Mouse (Mus musculus): Measurements from ENCODE around the gene Gm37240. TPM values are rescaled to one million over a fixed set of nuclear protein-coding genes. Genes with fewer than 3 reads are reported as not detected.

Gene Gm37240
- total RNA-seq, 2 experiments from 2014 or later, result 2.6 to 3.2 TPM

DNA sequence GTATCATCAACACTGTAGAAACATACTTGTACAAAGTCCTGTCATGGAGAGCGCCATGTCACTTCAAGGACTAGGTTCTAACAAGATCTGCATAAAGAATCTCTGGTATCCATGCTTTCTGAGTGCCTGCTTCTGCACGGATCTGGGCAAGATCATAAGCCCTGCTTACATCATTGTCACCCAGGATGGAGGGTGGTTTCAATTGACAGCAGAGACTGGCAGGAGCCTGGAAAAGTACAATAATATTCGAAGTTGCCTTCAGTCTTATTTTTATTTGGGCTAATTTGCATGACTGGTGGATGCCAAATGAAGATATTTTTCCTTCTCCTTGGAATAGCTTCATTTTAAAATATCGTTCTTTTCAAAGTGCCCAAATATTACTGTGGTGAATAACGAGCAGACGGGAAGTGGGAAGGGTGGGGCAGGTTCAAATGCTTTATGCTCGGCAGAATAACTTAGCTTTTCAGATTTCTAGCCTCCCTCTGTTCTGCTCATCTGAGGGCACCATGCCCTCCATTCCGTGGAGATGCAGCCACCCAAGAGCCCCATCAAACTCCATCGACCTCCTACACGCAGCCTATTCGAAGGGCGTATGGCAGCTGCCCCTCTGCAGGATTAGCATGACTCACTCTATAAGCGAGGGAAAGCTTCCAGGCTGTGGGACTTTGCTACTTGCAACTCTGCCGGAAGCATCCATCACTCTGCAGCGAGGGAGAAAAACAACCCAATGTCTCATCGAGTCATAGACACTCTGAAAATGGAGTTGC is 518.8 kb downstream of the Gm37240 start:
- DNase-seq (ENCODE audit: extremely low spot score in 1 of 2, low spot score in 2 of 2), result peak; percentile 30 to 61
- intact Hi-C loops (cut with DNase I), result no loop called here

GRCm38 (mm10) chr3:85364591-85365343 is 522.6 kb downstream of the Gm37240 start:
- no peak for DNase-seq (ENCODE audit: extremely low spot score in 1 of 2, low spot score in 2 of 2)
- intact Hi-C loops (cut with DNase I), result no loop called here

DNA sequence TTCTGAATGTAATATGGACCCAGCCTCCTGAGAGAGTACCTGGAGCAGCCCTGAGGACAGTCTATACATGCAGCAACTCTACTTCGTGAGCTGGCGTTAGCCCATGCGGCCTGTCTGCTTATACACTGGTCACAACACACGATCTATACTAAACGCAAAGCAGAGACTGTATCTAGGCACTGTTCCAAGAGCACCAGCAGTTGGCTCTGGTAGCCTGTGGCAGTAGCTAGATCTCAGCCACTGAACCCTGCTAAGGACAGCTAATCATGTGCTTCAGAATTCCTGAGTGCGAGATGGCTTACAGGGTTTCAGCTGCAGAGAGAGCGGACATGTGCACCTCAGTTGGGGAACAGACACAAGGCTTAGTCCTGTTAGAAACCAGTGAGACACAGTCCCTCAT is 524.4 kb downstream of the Gm37240 start:
- intact Hi-C loops (cut with DNase I), result no loop called here
- no peak for DNase-seq (ENCODE audit: extremely low spot score in 1 of 2, low spot score in 2 of 2)

DNA sequence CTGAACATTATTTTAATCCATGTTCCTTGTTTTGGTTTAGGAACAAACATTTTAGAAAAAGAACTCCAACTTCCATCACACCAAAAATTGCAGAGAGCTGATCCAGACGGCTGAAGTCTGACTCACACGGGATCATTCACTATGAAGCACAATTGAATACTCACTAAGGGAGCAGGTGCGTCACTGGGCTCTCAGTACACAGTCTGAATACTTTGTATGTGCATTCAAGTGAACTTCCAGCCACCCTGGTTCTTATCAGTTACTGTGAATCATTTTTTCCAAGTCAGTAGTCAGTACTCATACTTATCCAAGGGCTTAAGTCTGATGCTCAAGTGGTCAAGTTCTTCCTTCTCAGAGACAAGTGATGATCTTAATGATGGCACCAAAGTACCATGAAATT is 530.9 kb downstream of the Gm37240 start:
- intact Hi-C loops (cut with DNase I), result no loop called here
- DNase-seq (ENCODE audit: extremely low spot score in 1 of 2, low spot score in 2 of 2), result no peak

GRCm38 (mm10) chr3:85348021-85348420 is 539.3 kb downstream of the Gm37240 start:
- no peak for DNase-seq (ENCODE audit: extremely low spot score in 1 of 2, low spot score in 2 of 2)
- intact Hi-C loops (cut with DNase I), result no loop called here

DNA sequence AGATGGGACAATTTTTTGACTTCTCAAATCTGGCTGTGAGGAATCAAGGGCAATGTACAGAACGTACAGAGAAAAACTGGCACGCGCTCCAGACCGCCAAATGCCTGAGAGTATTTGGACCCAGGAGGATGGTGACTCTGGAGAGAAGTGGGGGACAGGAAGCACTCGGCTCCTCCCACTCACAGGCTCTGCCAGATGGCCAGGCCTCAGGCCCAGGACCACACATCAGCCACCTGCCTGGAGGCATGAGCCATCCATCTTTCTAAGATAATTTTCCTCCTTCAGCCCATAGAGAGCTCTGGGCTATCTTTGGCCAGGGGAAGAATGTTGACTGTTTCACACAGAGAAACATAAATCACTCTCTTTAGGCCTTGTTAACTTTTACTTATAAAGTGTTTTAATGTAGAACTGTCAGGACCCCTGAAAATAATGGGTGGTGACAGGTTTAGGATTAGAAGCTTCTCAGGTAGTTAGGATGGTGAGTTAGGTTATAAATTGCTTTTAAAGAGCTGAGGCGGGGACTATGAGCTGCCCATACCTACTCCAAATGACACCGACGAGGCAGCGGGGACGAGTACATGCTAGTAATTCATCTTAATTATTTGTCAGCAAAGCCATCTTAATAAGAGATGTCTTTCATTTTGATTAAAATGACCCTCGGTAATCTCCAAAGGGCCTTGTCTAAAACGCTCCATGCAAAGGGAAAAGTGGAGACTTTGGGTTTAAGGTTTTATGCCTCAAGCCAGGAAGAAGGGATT is 546.0 kb downstream of the Gm37240 start:
- intact Hi-C loops (cut with DNase I), result no loop called here
- DNase-seq (ENCODE audit: extremely low spot score in 1 of 2, low spot score in 2 of 2), result peak in 1 of 2 experiments; percentile 37

GRCm38 (mm10) chr3:85340491-85340890 is 546.8 kb downstream of the Gm37240 start:
- intact Hi-C loops (cut with DNase I), result no loop called here
- no peak for DNase-seq (ENCODE audit: extremely low spot score in 1 of 2, low spot score in 2 of 2)

DNA sequence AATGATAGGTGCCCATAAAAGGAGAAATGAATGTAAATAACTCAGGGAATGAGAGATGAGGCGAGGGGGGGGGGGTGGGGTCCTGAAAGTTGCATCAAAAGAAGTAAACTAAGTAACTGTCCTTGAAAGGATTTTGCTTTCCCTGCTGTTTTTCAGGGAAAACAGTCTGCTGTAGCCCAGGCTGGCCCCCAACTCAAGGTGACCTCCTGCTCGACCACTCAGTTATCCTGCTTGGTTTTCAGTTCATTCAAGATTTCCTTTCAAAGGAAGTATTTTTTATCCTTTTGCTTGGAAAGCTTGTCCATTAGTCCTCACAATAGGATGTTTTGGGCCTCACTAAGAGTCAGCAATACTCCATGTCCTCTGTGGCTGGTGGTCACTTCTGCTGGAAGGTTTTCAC is 547.4 kb downstream of the Gm37240 start:
- DNase-seq (ENCODE audit: extremely low spot score in 1 of 2, low spot score in 2 of 2), result no peak
- intact Hi-C loops (cut with DNase I), result no loop called here

DNA sequence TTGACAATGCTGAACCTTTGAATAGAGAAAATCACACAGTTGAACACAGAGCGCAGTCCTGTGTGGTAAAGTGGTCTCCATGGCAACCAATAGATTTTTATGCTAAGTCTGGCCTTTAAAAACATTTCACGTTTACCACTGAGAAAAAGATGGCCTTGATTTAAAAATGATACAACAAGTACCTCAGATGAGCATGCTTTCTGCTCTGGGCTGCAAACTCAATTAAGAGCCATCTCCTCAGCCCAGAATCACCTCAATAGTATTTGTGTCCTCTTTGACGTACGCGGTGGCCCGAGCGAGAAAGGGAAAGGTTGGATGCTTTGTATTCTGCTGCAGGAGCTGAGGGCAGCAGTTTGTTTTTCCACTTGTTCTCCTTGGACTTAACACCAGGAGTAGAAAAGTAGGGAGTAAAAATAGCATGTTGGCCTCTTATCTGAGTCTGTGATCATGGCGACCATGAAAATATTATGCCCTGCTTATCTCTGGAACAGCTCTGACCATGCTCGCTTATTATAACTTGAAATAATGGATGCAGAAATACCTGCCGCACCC is 548.0 kb downstream of the Gm37240 start:
- peak in 1 of 2 experiments; percentile 40 for DNase-seq (ENCODE audit: extremely low spot score in 1 of 2, low spot score in 2 of 2)
- intact Hi-C loops (cut with DNase I), result no loop called here

DNA sequence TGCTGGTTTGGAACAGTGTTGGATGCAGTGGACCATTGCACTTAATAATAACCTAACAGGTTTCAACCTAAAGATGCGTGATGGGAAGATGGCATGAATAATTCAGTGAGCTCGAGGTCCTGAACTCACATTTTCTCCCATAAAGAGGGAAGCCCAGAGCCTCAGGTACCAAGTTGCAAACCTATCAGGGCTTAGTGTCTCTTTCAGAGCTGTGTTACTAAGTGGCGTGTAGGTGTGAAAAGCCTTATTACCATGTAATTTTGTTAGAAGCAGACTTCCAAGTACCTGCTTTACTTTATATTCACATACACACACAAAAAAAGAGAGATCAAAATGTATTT is 548.6 kb downstream of the Gm37240 start:
- DNase-seq (ENCODE audit: extremely low spot score in 1 of 2, low spot score in 2 of 2), result no peak
- intact Hi-C loops (cut with DNase I), result no loop called here

GRCm38 (mm10) chr3:85337881-85338754 is 549.2 kb downstream of the Gm37240 start:
- intact Hi-C loops (cut with DNase I), result no loop called here
- no peak for DNase-seq (ENCODE audit: extremely low spot score in 1 of 2, low spot score in 2 of 2)

GRCm38 (mm10) chr3:85335517-85335916 is 551.8 kb downstream of the Gm37240 start:
- DNase-seq (ENCODE audit: extremely low spot score in 1 of 2, low spot score in 2 of 2), result no peak
- intact Hi-C loops (cut with DNase I), result no loop called here

- no peak for DNase-seq (ENCODE audit: extremely low spot score in 1 of 2, low spot score in 2 of 2)
- intact Hi-C loops (cut with DNase I), result no loop called here
Observed at GRCm38 (mm10) chr3:85332276-85332675, 555.0 kb downstream of the Gm37240 start.

GRCm38 (mm10) chr3:85318256-85318655 is 569.1 kb downstream of the Gm37240 start:
- no peak for DNase-seq (ENCODE audit: extremely low spot score in 1 of 2, low spot score in 2 of 2)
- intact Hi-C loops (cut with DNase I), result no loop called here

GRCm38 (mm10) chr3:85317306-85317705 is 570.0 kb downstream of the Gm37240 start:
- intact Hi-C loops (cut with DNase I), result no loop called here
- DNase-seq (ENCODE audit: extremely low spot score in 1 of 2, low spot score in 2 of 2), result no peak

- intact Hi-C loops (cut with DNase I), result loop anchor here (5.0 kb wide), 1 partner anchor 293 kb away; no protein-coding TSS in a partner anchor
- DNase-seq (ENCODE audit: extremely low spot score in 1 of 2, low spot score in 2 of 2), result no peak
Observed at GRCm38 (mm10) chr3:85314961-85315360, 572.4 kb downstream of the Gm37240 start.

DNA sequence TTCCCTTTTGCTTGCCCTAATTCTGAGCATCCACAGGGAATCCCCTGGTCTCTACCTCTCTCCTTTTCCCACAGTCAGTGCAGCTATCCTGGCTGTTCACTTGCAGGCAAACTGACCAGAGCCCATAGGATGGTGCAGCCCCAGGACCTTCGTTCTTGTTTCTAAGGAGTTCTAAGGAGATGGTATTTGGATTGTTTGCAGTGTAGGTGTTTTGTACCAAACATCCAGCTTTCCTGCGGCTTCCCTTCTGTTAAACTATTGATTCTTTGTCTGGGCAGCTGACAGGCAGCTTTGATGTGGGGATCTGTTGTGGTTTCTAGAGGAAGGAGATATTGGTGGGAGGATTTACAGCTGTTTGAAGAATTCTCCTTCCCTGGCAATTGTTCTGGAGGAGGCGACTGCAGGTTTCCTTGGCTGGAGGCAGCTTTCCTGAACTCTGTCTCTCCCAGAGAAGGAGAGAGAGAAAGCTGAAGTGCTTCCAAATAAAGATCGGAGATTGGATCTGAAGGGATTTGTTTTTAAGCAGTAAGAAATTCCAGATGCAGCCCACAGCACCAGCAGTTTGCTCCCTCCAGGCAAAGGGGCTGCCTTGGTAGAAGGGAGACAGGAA is 573.6 kb downstream of the Gm37240 start:
- no peak for DNase-seq (ENCODE audit: extremely low spot score in 1 of 2, low spot score in 2 of 2)
- intact Hi-C loops (cut with DNase I), result loop anchor here (5.0 kb wide), 1 partner anchor 291 kb away; no protein-coding TSS in a partner anchor

GRCm38 (mm10) chr3:85311176-85311575 is 576.1 kb downstream of the Gm37240 start:
- DNase-seq (ENCODE audit: extremely low spot score in 1 of 2, low spot score in 2 of 2), result no peak
- intact Hi-C loops (cut with DNase I), result loop anchor here (5.0 kb wide), 1 partner anchor 289 kb away; no protein-coding TSS in a partner anchor
